Mouse (Mus musculus) gastrocnemius, postnatal 25 days (tissue): ENCODE data around the gene Clrn2. TPM values are rescaled to one million over a fixed set of nuclear protein-coding genes. Genes with fewer than 3 reads are reported as not detected.

ENCODE experiments used
- DNase-seq: peaks from one replicate; pipeline ENCODE4 v3.0.0; 2022
- total RNA-seq, 2 experiments: library from RNA; stranded (reverse); gene quantifications; 1 replicate in 1 of 2; 2 replicates in 1 of 2; pipeline ENCODE4 v1.2.3; 2021

Gene Clrn2
- total RNA-seq, 2 experiments from 2014 or later, result not detected

GRCm38 (mm10) chr5:45510071-45510470, 56.5 kb downstream of the Clrn2 start:
- no peak for DNase-seq

DNA sequence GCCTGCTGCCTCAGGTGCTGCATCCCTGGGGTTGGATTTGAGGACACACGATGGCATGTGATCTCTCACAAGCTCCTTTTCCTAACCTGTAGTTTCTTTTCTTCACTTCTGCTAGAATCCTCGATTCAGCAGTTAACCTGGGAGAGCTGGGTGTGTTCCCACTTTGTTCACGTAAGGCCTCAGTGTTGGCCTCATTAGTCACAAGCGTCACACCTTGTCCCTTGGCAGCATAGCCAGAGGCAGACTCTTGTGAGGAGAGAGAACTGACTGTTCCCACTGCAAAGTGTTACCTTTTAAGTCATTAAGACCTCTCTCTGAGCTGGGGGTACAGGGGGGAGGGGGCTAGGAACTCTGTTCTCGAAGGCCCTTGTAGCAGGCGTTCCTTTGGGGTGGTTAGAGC, 59.4 kb downstream of the Clrn2 start:
- no peak for DNase-seq

- no peak for DNase-seq
These were observed 60.0 kb downstream of the Clrn2 start for GRCm38 (mm10) chr5:45513511-45513910.

Other genes starting within 250 kb of the Clrn2 start
- 10 to 100 TPM; 53.9 to 63.6 TPM for gene Qdpr, start 3.5 kb upstream of the Clrn2 start, total RNA-seq
- gene Lap3, start 39.6 kb downstream of the Clrn2 start, total RNA-seq, result 10 to 100 TPM; 55.6 to 57.2 TPM
- gene Med28, start 66.5 kb downstream of the Clrn2 start, total RNA-seq, result 10 to 100 TPM; 46.0 to 48.6 TPM
- under 1 TPM; 0.27 to 0.46 TPM for gene Fam184b, start 185.9 kb downstream of the Clrn2 start, total RNA-seq
- gene Ncapg, start 216.2 kb downstream of the Clrn2 start, total RNA-seq, result under 1 TPM; 0.19 to 0.28 TPM